Mouse (Mus musculus) liver, adult 2 months (tissue): Measurements from ENCODE around the gene Cpsf2.

ENCODE experiments used
- CTCF ChIP-seq: fragments of 200-500 bp; IDR thresholded peaks from 2 replicates; pipeline ENCODE4 v1.5.1; 2011; ENCODE audit warnings: low read depth, low read length, control low read depth
- POLR2A ChIP-seq: fragments of 200-500 bp; IDR thresholded peaks from 2 replicates; pipeline ENCODE4 v1.6.1; 2011; ENCODE audit warnings: low read length, control low read depth; ENCODE audit not compliant: insufficient read depth; ENCODE audit errors: extremely low read depth

DNA sequence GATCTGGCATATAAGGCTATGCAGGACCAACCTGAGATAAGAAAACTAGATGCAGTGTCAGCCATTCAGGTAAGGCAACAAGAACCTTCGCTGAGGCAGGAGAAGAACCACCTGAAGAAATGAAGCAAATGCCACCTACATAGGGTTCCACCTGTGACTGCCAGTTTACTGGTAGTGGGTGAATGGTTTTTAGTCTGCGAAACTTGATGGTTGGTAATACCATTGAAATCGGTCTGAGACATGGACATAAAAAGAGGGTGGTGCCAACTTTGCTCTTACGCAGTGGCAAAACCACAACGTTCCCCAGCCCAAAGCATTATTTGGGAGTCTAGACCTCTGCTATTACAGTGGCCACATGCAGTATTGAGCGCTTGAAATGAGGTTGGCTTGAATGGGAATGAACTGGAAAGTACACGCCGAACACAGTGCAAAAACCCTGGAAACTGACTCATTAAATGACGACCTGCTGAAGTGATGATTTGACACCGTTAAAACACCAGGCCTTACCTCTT lies 1.7 kb downstream of the Cpsf2 start:
- TF ChIP-seq CTCF (no peak), POLR2A (no peak)
